Mouse (Mus musculus): Measurements from ENCODE around the gene Cd79a. TPM values are rescaled to one million over a fixed set of nuclear protein-coding genes. Genes with fewer than 3 reads are reported as not detected.

Cd79a gene
- polyA plus RNA-seq, 1 experiment from 2014 or later, result 0.35 TPM

DNA sequence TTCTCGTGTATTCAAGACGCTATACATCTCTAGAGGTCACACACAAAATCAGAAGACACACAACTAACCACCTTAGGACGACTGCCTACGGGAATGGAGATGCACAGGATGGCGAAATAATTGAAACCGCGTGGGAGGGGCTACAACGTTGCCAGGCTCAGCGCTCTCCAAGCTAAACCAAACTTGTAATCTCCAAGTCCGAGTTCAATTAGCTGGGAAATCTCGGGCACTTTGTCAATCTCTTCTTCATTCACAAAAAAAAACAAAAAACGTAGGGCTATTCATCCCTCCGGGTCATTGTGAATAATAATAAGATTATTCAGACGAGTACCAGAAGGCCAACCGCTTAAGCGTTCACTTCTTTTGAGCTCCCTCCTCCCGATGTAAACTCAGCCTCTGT, 28.1 kb upstream of the Cd79a start:
- 31% methylated on average over 17 of the region's 17 CpGs for WGBS
- Histone ChIP-seq H3K9me3 (no peaks in the 10 kb centered on the region), H3K36me3 (no peaks in the 10 kb centered on the region), H3K27ac (no peak overlapping the region), H3K4me1 (replicated peaks) (no peaks in the 10 kb centered on the region), H3K4me3 (replicated peaks) (no peak overlapping the region), H3K9ac (replicated peaks) (no peak overlapping the region), H3K27me3 (peaks cover 8% of the 10 kb centered on the region), H3K4me2 (replicated peaks) (no peak overlapping the region)
- ATAC-seq, result no peak

GRCm38 (mm10) chr7:24869532-24870165, 27.5 kb upstream of the Cd79a start, which contains the start of the genes Lypd4 and Dmrtc2:
Gene Lypd4 (minus strand): TSS chr7:24869941.
Gene Dmrtc2 (plus strand): TSS chr7:24870057.
- Histone ChIP-seq H3K4me1 (replicated peaks) (no peaks in the 10 kb centered on the region), H3K27me3 (peaks cover 8% of the 10 kb centered on the region), H3K9ac (replicated peaks) (no peak within 1 kb of the TSS), H3K4me3 (replicated peaks) (no peak within 1 kb of the TSS), H3K36me3 (no peaks in the 10 kb centered on the region), H3K4me2 (replicated peaks) (no peak within 1 kb of the TSS), H3K9me3 (no peaks in the 10 kb centered on the region), H3K27ac (no peak within 1 kb of the TSS)
- ATAC-seq, result peak; percentile 50; the same call in 1 of the 2 replicates
- 50% methylated on average over 39 of the region's 41 CpGs for WGBS

DNA sequence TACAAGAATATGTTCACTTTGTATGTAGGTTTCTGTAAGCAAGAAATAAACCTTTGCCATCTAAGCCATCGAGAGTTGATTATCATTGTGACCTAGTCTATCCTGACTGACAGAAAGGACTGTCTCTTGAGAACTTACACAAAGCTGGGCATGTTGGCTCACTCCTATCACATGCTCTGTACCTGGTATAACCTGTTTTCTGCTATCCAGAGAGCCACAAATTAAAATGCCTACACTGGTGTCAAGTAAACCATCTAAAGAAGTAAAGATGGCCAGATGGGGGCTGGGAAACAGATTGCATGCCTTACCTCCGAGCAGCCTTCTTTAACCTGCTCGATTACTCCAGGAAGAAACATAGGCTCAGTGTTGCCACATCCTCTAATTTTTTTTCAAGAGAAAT, 19.6 kb upstream of the Cd79a start:
- 83% methylated on average over 3 of the region's 3 CpGs for whole genome bisulfite sequencing
- H3K36me3 ChIP-seq, result no peaks in the 10 kb centered on the region
- H3K4me2 ChIP-seq (replicated peaks), result no peak overlapping the region
- H3K9me3 ChIP-seq, result no peaks in the 10 kb centered on the region
- no peak for ATAC-seq
- H3K27ac ChIP-seq, result no peak overlapping the region
- 0 out of 2 replicates have a peak, but pooled peaks cover 3% of the 10 kb centered on the region for H3K4me1 ChIP-seq (replicated peaks)
- no peak overlapping the region for H3K9ac ChIP-seq (replicated peaks)
- H3K27me3 ChIP-seq, result no peaks in the 10 kb centered on the region
- H3K4me3 ChIP-seq (replicated peaks), result no peak overlapping the region

DNA sequence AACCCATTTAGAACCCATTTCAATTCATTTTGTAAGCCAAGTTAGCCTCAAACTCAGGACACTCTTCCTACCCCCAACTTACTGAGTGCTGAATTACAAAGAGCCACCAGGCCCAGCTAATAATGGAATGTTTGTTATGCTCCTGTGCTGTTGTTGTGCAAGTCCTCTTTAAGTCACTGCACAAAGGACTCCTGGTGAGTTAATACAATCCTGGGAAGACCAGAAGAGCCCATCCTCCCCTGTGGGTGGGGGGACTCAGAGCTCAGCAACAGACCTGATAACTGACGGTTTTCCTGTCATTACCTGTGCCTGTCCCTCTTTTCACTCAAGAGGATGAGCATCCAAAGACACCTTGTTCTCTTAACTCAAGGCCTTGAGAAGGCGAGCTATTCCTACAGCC, 17.6 kb upstream of the Cd79a start:
- WGBS, result 11% methylated on average over 2 of the region's 2 CpGs

DNA sequence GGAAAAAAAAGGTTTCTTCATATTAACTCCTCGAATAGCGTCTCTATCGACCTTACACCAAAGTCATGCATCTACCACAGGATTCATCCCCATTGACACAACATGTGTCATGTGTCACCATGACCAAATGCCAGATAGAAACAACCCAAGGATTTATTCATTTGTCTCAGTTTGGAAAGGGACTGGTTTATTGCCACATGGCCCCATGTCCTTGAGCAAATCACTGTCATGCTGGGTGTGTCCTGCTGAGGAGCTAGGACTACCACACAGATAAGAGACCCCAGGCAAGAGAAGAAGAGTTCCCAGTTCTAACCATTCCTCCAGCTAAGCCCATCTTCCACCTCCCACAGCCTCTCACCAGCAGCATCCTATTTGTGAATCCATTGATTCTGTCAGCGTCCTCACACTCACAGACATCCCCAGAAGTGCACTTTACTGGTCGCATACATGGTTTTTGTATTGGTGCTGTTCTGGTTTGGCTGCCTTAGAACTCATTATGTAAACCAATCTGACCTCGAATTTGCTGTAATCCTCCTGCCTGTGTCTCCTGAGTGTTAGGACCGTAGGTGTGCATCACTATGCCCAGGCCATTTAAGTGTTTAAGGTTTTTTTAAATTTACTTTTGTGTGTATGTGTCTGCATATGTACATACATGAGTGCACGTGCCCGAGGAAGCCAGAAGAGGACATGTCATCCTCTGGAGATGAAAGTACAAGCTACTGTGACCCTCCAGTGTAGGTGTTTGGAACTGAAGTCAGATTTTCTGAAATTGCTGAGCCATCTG, 14.6 kb upstream of the Cd79a start:
- H3K9ac ChIP-seq (replicated peaks), result no peak overlapping the region
- no peak overlapping the region for H3K4me2 ChIP-seq (replicated peaks)
- H3K9me3 ChIP-seq, result no peaks in the 10 kb centered on the region
- WGBS, result 95% methylated on average over 9 of the region's 9 CpGs
- no peak for ATAC-seq
- peaks cover 30% of the 10 kb centered on the region for H3K4me1 ChIP-seq (replicated peaks)
- H3K27me3 ChIP-seq, result no peaks in the 10 kb centered on the region
- H3K4me3 ChIP-seq (replicated peaks), result no peak overlapping the region
- no peak overlapping the region for H3K27ac ChIP-seq
- H3K36me3 ChIP-seq, result peaks cover 20% of the 10 kb centered on the region

More for the DNA sequence above, 17.6 kb upstream of the Cd79a start:
- no peak overlapping the region for H3K4me2 ChIP-seq (replicated peaks)
- no peaks in the 10 kb centered on the region for H3K9me3 ChIP-seq
- no peak overlapping the region for H3K9ac ChIP-seq (replicated peaks)
- H3K36me3 ChIP-seq, result no peaks in the 10 kb centered on the region
- H3K4me3 ChIP-seq (replicated peaks), result no peak overlapping the region
- no peak for ATAC-seq
- H3K4me1 ChIP-seq (replicated peaks), result 0 out of 2 replicates have a peak, but pooled peaks cover 3% of the 10 kb centered on the region
- no peak overlapping the region for H3K27ac ChIP-seq
- H3K27me3 ChIP-seq, result no peaks in the 10 kb centered on the region

DNA sequence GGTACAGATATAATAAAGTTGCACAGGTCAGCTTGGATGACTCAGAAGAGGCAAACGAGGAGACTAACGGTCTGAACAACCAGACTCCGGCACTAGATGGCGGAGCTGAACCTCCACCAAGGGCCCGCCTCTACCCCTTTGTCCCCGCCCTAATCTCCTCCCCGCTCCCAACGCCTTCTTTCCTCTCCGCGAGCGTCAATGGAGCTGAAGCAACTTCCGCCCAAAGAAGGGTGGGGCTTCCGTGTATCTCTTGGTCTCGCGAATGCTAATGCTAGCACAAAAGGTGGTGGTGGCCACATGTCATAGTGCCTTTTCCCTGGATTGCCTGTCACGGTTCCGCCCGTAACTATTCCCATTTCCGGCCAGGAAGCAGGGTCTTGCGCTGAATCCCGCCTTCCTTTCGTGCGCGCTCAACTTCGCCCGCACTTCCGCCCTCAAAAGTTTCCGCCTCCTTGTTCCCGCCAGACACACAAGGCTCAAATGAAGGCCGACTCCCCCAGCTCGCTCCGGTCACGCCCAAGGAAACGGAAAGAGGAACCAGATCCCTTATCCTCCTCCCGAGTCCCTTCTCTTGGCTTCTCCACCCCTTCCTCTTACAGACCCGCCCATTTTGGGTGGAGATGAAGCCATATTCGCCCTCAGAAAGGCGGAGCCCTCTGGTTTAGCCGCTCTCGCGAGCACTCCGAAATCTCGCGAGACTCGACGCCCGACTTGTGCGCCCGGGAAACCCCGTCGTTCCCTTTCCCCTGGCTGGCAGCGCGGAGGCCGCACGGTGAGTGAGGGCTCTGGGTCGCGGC, 13.1 kb upstream of the Cd79a start, which contains the start of gene Rps19:
TSS of gene Rps19 (plus strand) at position 476 of the 797 bp plus-strand sequence.
- peak within 1 kb of the TSS; percentile 97 for H3K4me3 ChIP-seq (replicated peaks)
- H3K27me3 ChIP-seq, result no peaks in the 10 kb centered on the region
- H3K9ac ChIP-seq (replicated peaks), result peak within 1 kb of the TSS; percentile 100
- no peaks in the 10 kb centered on the region for H3K9me3 ChIP-seq
- under 1% methylated on average over 55 of the region's 57 CpGs for WGBS
- peak within 1 kb of the TSS; percentile 92 for H3K4me2 ChIP-seq (replicated peaks)
- H3K36me3 ChIP-seq, result peaks cover 35% of the 10 kb centered on the region
- H3K4me1 ChIP-seq (replicated peaks), result peaks cover 33% of the 10 kb centered on the region
- ATAC-seq, result peak; percentile 94
- H3K27ac ChIP-seq, result peak within 1 kb of the TSS; percentile 82

DNA sequence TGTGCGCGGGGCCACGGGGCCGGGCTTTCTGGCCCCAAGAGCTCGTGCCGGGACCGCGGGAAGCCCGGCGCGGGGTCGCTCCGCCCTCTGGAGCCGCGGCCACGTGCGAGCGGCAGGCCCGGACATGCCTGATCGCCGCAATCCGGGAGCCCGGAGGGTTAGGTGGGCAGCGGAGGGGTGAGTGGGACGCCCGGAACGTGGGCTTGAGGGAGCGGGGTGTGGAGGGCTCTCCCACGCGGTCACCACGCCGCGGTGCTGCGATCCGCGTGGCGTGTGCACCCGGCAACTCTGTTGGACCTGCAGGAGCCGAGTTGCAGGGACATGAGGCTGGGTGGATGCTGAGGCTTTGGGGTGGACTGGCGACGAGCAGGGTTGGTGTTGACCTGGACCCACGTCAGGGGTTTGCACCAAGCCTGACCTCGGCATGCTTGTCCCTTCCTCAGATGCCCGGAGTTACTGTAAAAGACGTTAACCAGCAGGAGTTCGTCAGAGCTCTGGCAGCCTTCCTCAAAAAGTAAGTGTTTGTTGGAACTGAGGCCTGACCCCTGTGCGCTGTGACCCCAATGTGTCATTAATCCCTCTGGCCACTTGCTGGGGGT, 12.4 kb upstream of the Cd79a start:
- Histone ChIP-seq H3K9me3 (no peaks in the 10 kb centered on the region), H3K36me3 (peaks cover 42% of the 10 kb centered on the region), H3K9ac (replicated peaks) (peak overlapping the region; percentile 100), H3K4me1 (replicated peaks) (peaks cover 31% of the 10 kb centered on the region), H3K27ac (peak overlapping the region; percentile 82), H3K4me2 (replicated peaks) (peak overlapping the region; percentile 92), H3K4me3 (replicated peaks) (peak overlapping the region; percentile 97), H3K27me3 (no peaks in the 10 kb centered on the region)
- ATAC-seq, result no peak; the same call in 1 of the 2 replicates
- WGBS, result under 1% methylated on average over 47 of the region's 47 CpGs

- H3K9ac ChIP-seq (replicated peaks), result peak overlapping the region; percentile 100
- WGBS, result 52% methylated on average over 12 of the region's 12 CpGs
- peaks cover 31% of the 10 kb centered on the region for H3K4me1 ChIP-seq (replicated peaks)
- H3K36me3 ChIP-seq, result peaks cover 48% of the 10 kb centered on the region
- no peak for ATAC-seq
- no peak overlapping the region for H3K27ac ChIP-seq
- peak overlapping the region; percentile 92 for H3K4me2 ChIP-seq (replicated peaks)
- H3K4me3 ChIP-seq (replicated peaks), result peak overlapping the region; percentile 97
- no peaks in the 10 kb centered on the region for H3K27me3 ChIP-seq
- no peaks in the 10 kb centered on the region for H3K9me3 ChIP-seq
These were observed 11.5 kb upstream of the Cd79a start for GRCm38 (mm10) chr7:24885468-24886307.

DNA sequence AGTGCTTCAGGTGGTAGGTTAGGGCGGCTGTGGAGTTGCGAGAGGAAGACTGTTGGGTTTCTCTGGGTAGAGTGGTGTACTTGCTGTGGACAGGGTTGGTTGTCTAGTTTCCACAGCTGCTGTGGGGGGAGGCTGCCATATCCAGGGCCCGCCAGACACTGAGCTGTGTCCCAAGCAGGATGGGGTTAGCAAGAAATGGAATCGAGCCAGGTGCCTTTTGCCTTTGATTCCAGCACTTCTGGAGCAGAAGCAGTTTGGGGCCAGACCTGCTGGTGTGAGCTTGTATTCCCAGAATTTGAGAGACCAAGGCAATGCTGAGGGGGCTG, 10.9 kb upstream of the Cd79a start:
- Histone ChIP-seq H3K9ac (replicated peaks) (peak overlapping the region; percentile 100), H3K27ac (no peak overlapping the region), H3K36me3 (peaks cover 52% of the 10 kb centered on the region), H3K27me3 (no peaks in the 10 kb centered on the region), H3K4me2 (replicated peaks) (peak overlapping the region; percentile 92), H3K9me3 (no peaks in the 10 kb centered on the region), H3K4me3 (replicated peaks) (peak overlapping the region; percentile 97), H3K4me1 (replicated peaks) (peaks cover 31% of the 10 kb centered on the region)
- no peak for ATAC-seq
- WGBS, result 79% methylated on average over 4 of the region's 4 CpGs

DNA sequence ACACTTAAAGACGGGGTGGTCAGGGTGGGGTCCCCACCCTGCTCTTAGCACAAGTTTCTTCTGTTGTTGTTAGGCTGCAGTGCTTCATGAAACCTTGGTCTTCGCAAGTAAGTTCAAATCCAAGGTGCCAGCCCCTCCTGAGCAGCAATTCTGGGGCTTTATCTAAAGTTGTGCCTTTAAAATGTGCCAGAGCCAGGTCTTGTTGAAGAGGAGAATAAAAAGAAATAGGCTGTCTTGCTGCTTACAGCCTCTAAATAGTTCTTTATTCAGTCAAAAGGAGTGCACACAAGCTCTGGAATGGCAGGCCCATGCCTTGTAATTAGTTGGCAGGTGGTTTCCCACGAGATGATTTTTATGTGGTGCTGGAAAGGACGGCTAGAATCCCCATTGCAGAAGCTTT, 10.1 kb upstream of the Cd79a start:
- peaks cover 31% of the 10 kb centered on the region for H3K4me1 ChIP-seq (replicated peaks)
- no peaks in the 10 kb centered on the region for H3K9me3 ChIP-seq
- WGBS, result 85% methylated on average over 4 of the region's 4 CpGs
- ATAC-seq, result no peak
- no peaks in the 10 kb centered on the region for H3K27me3 ChIP-seq
- H3K4me3 ChIP-seq (replicated peaks), result no peak overlapping the region
- peaks cover 54% of the 10 kb centered on the region for H3K36me3 ChIP-seq
- peak overlapping the region; percentile 100 for H3K9ac ChIP-seq (replicated peaks)
- no peak overlapping the region for H3K4me2 ChIP-seq (replicated peaks)
- no peak overlapping the region for H3K27ac ChIP-seq
